Mouse (Mus musculus) cerebellum, adult 2 months (tissue): ENCODE measurements around the gene Dapl1.

ENCODE experiments used
- CTCF ChIP-seq: fragments of 200-500 bp; IDR thresholded peaks from 2 replicates; pipeline ENCODE4 v1.5.1; 2011; ENCODE audit warnings: low read depth, mild to moderate bottlenecking, control low read depth, low read length, moderate library complexity, borderline replicate concordance; ENCODE audit not compliant: insufficient read depth
- POLR2A ChIP-seq: fragments of 200-500 bp; IDR thresholded peaks from 2 replicates; pipeline ENCODE4 v1.6.1; 2011; ENCODE audit warnings: low read length, control low read depth, borderline replicate concordance; ENCODE audit not compliant: insufficient read depth

- TF ChIP-seq CTCF (no peak), POLR2A (no peak)
Measured at GRCm38 (mm10) chr2:59544237-59544909, 59.9 kb downstream of the Dapl1 start.
